Mouse (Mus musculus) left cerebral cortex, postnatal 36 days (tissue): ENCODE measurements around the gene Fam107a. TPM values are rescaled to one million over a fixed set of nuclear protein-coding genes. Genes with fewer than 3 reads are reported as not detected.

Source experiments
- DNase-seq, 2 experiments: peaks; one replicate each; pipeline ENCODE4 v3.0.0; 2021 to 2022; ENCODE audit warnings: low spot score in 2 of 2, mixed read lengths in 1 of 2
- intact Hi-C: fragments of 180-260 bp; cut with DNase I; formaldehyde crosslinking; loops from one replicate; pipeline ENCODE4 v1.15.1; 2025
- total RNA-seq, 2 experiments: library from RNA; stranded (reverse); gene quantifications; 2 replicates each; pipeline ENCODE4 v1.2.3; 2021

The Fam107a gene
- total RNA-seq = 100 to 1,000 TPM; 307 to 311 TPM

GRCm38 (mm10) chr14:8317194-8318097, at the start of gene Fam107a:
Gene Fam107a (minus strand): TSS chr14:8318023.
- DNase-seq = no peak
- intact Hi-C loops = no loop called here

GRCm38 (mm10) chr14:8367121-8367520, 49.3 kb upstream of the Fam107a start:
- no peak for DNase-seq
- intact Hi-C loops = no loop called here

GRCm38 (mm10) chr14:8365833-8366232, 48.0 kb upstream of the Fam107a start:
- intact Hi-C loops = no loop called here
- DNase-seq = no peak

- intact Hi-C loops = loop anchor here (5.0 kb wide), 1 partner anchor 100 kb away; no protein-coding TSS in a partner anchor
- no peak for DNase-seq
These were observed 39.0 kb upstream of the Fam107a start for GRCm38 (mm10) chr14:8356836-8357235.

- intact Hi-C loops = loop anchor here (5.0 kb wide), 1 partner anchor 101 kb away; no protein-coding TSS in a partner anchor
- DNase-seq = peak; percentile 69 to 75
These were observed 38.2 kb upstream of the Fam107a start for GRCm38 (mm10) chr14:8355999-8356501.

GRCm38 (mm10) chr14:8348927-8349326, 31.1 kb upstream of the Fam107a start:
- no peak for DNase-seq
- intact Hi-C loops = loop anchor here (5.0 kb wide), 3 partner anchors 92 to 257 kb away; partner anchors contain the start of genes Acox2 and Pdhb

GRCm38 (mm10) chr14:8346255-8346997, 28.6 kb upstream of the Fam107a start:
- intact Hi-C loops = loop anchor here (1.0 to 5.0 kb wide), 4 partner anchors 46 to 254 kb away; partner anchors contain the start of genes Acox2 and Pdhb
- DNase-seq = peak; percentile 69 to 74

- intact Hi-C loops = loop anchor here (5.0 kb wide), 3 partner anchors 88 to 253 kb away; partner anchors contain the start of genes Acox2 and Pdhb
- DNase-seq = no peak
These were observed 27.7 kb upstream of the Fam107a start for GRCm38 (mm10) chr14:8345566-8345965.

GRCm38 (mm10) chr14:8342509-8343106, 24.8 kb upstream of the Fam107a start:
- DNase-seq = no peak
- intact Hi-C loops = no loop called here

GRCm38 (mm10) chr14:8340226-8340625, 22.4 kb upstream of the Fam107a start:
- DNase-seq = no peak
- intact Hi-C loops = no loop called here

GRCm38 (mm10) chr14:8335947-8336346, 18.1 kb upstream of the Fam107a start:
- intact Hi-C loops = loop anchor here (10.0 kb wide), 1 partner anchor 371 kb away; no protein-coding TSS in a partner anchor
- no peak for DNase-seq

- intact Hi-C loops = loop anchor here (10.0 kb wide), 1 partner anchor 370 kb away; no protein-coding TSS in a partner anchor
- DNase-seq = no peak
These were observed 16.7 kb upstream of the Fam107a start for GRCm38 (mm10) chr14:8334511-8334910.

GRCm38 (mm10) chr14:8332314-8333252, 14.8 kb upstream of the Fam107a start:
- no peak for DNase-seq
- intact Hi-C loops = loop anchor here (10.0 kb wide), 1 partner anchor 368 kb away; no protein-coding TSS in a partner anchor

GRCm38 (mm10) chr14:8331307-8331905, 13.6 kb upstream of the Fam107a start:
- intact Hi-C loops = loop anchor here (10.0 kb wide), 1 partner anchor 367 kb away; no protein-coding TSS in a partner anchor
- DNase-seq = no peak

GRCm38 (mm10) chr14:8330390-8330789, 12.6 kb upstream of the Fam107a start:
- DNase-seq = no peak
- intact Hi-C loops = loop anchor here (10.0 kb wide), 1 partner anchor 366 kb away; no protein-coding TSS in a partner anchor

GRCm38 (mm10) chr14:8329552-8329951, 11.7 kb upstream of the Fam107a start:
- intact Hi-C loops = no loop called here
- DNase-seq = no peak

- DNase-seq = no peak
- intact Hi-C loops = no loop called here
These were observed 9.5 kb upstream of the Fam107a start for GRCm38 (mm10) chr14:8327371-8327770.

GRCm38 (mm10) chr14:8326961-8327360, 9.1 kb upstream of the Fam107a start:
- DNase-seq = no peak
- intact Hi-C loops = no loop called here
